Comparison of ENCODE assay signal across 8 mouse cellular contexts in the genomic region with DNA sequence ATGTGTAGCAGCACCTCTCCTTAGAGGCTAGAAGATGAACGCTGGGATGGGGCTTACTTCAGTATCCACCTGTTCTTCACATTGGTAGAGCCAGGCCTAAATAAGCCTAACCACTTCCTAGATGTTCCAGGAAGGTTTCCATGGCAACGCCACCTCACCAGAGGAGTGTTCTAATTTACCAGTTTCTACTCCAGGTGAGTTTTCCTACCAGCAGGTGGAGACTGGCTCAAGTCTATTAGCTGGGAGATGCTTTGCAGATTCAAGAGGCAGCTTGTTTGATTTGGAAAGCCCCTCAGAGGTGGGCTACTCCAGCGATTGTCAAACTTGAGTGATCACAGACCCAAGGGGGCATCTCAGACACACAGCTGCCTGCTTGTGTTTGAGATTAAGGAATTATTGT.
DNase-seq lines count a peak whose midpoint lies in the region; ATAC-seq lines count a peak whose summit lies in the region.

No protein-coding gene starts in this region.

- peak; percentile 86 for DNase-seq in forebrain, embryonic 14.5 days (ENCODE audit: low spot score)
- DNase-seq in forebrain, embryonic 10.5 days (ENCODE audit: extremely low spot score, low spot score), result no peak
- DNase-seq in R1 (ENCODE audit: low read depth, low spot score), result peak; percentile 87
- DNase-seq in frontal cortex, postnatal 10 days (ENCODE audit: low spot score in 2 of 2), result peak; percentile 18 to 24
- peak; percentile 21 to 31 for DNase-seq in left cerebral cortex, adult 18-20 months (ENCODE audit: low spot score in 2 of 2)
- DNase-seq in right cerebral cortex, postnatal 14 days, result peak; percentile 36
- no peak for DNase-seq in thymus, postnatal 10 days (ENCODE audit: low spot score in 2 of 2)
- DNase-seq in adrenal gland, adult 2 months, result no peak

- H3K27ac ChIP-seq in forebrain, embryonic 14.5 days (ENCODE audit: low read depth, low read length), result no peak overlapping the region
- H3K27ac ChIP-seq in forebrain, embryonic 10.5 days, result no peak overlapping the region

- WGBS in forebrain, embryonic 14.5 days, result 45% methylated on average over 3 of the region's 3 CpGs
- 55% methylated on average over 3 of the region's 3 CpGs for WGBS in forebrain, embryonic 10.5 days

- H3K9ac ChIP-seq in forebrain, embryonic 14.5 days (ENCODE audit: low read length), result no peak overlapping the region

- H3K36me3 ChIP-seq in forebrain, embryonic 14.5 days (ENCODE audit: control insufficient read depth, insufficient read depth, low read length), result no peaks in the 10 kb centered on the region
- H3K36me3 ChIP-seq in forebrain, embryonic 10.5 days (replicated peaks), result no peaks in the 10 kb centered on the region

- no peak overlapping the region for H3K4me3 ChIP-seq in forebrain, embryonic 14.5 days (ENCODE audit: low read depth, low read length)
- no peak overlapping the region for H3K4me3 ChIP-seq in forebrain, embryonic 10.5 days

- H3K9me3 ChIP-seq in forebrain, embryonic 14.5 days (replicated peaks; ENCODE audit: control insufficient read depth, low read length), result no peaks in the 10 kb centered on the region
- H3K9me3 ChIP-seq in forebrain, embryonic 10.5 days, result no peaks in the 10 kb centered on the region

- ATAC-seq in forebrain, embryonic 14.5 days, result peak; percentile 56; the same call in 1 of the 2 replicates

- H3K4me1 ChIP-seq in forebrain, embryonic 14.5 days (ENCODE audit: control insufficient read depth, insufficient read depth, low read length), result 0 out of 2 replicates have a peak, but pooled peaks cover 6% of the 10 kb centered on the region
- H3K4me1 ChIP-seq in forebrain, embryonic 10.5 days, result peaks cover 36% of the 10 kb centered on the region

- H3K27me3 ChIP-seq in forebrain, embryonic 14.5 days (replicated peaks; ENCODE audit: control insufficient read depth, insufficient read depth, low read length), result no peaks in the 10 kb centered on the region
- H3K27me3 ChIP-seq in forebrain, embryonic 10.5 days (ENCODE audit: poor library complexity, severe bottlenecking), result peaks cover 20% of the 10 kb centered on the region; the same call in 1 of the 2 replicates

- H3K4me2 ChIP-seq in forebrain, embryonic 14.5 days (ENCODE audit: low read length), result no peak overlapping the region

Comparison
In these comparisons a context has a peak if more than half of its experiments do, and no peak if none do; other contexts are left out.
1. DNase-seq: peak in forebrain, embryonic 14.5 days (single experiment), R1 (single experiment), frontal cortex, postnatal 10 days (2 of 2), left cerebral cortex, adult 18-20 months (2 of 2) and right cerebral cortex, postnatal 14 days (single experiment); none in forebrain, embryonic 10.5 days (single experiment), thymus, postnatal 10 days (0 of 2) and adrenal gland, adult 2 months (single experiment).